ENCODE assay signal across 12 mouse cellular contexts in genomic region chr9:113248703-113249274, GRCm38 (mm10).
DNase-seq lines count a peak whose midpoint lies in the region; ATAC-seq lines count a peak whose summit lies in the region.
"Had no signal": no experiment of that assay in that cellular context is flagged by ENCODE, and none has a peak within 500 bp of the region (broad histone marks: within the 10 kb centered on the region; RNA-seq: fewer than 3 reads in every experiment).

No protein-coding gene starts in this region.

- WGBS in hindbrain, embryonic 14.5 days, result 35% methylated on average over 12 of the region's 12 CpGs
- 40% methylated on average over 12 of the region's 12 CpGs for WGBS in midbrain, embryonic 14.5 days

- ATAC-seq in hindbrain, embryonic 14.5 days (ENCODE audit: low FRiP score), result peak; percentile 51; the same call in 1 of the 2 replicates
- ATAC-seq in midbrain, embryonic 14.5 days (ENCODE audit: low FRiP score, low TSS enrichment), result peak; percentile 55; the same call in 1 of the 2 replicates

- peak overlapping the region; percentile 12; the same call in 1 of the 2 replicates for H3K4me2 ChIP-seq in hindbrain, embryonic 14.5 days (replicated peaks)
- H3K4me2 ChIP-seq in midbrain, embryonic 14.5 days (ENCODE audit: low read length), result peak overlapping the region; percentile 12; the same call in 1 of the 2 replicates

- H3K9me3 ChIP-seq in hindbrain, embryonic 14.5 days (ENCODE audit: control insufficient read depth, low read length), result no peaks in the 10 kb centered on the region
- no peaks in the 10 kb centered on the region for H3K9me3 ChIP-seq in midbrain, embryonic 14.5 days (ENCODE audit: control insufficient read depth, low read length)

- DNase-seq in left cerebral cortex, adult 11 months (ENCODE audit: low spot score), result peak; percentile 61
- no peak for DNase-seq in left cerebral cortex, postnatal 4 days
- DNase-seq in hindbrain, embryonic 14.5 days (ENCODE audit: low spot score), result peak; percentile 37
- DNase-seq in midbrain, embryonic 14.5 days, result peak; percentile 74
- DNase-seq in telencephalon, adult 2 months (ENCODE audit: low read depth, low spot score), result peak; percentile 95
- no peak for DNase-seq in spleen, postnatal 10 days (ENCODE audit: low spot score in 2 of 2)
- DNase-seq in cerebellum, adult 11 months, result no peak
- no peak for DNase-seq in T-cell, adult 2 months (ENCODE audit: low spot score)
- DNase-seq: cerebellum, postnatal 36 days; kidney, adult 8-10 months; thymus, adult 18-20 months had no signal

- H3K4me3 ChIP-seq in hindbrain, embryonic 14.5 days (replicated peaks; ENCODE audit: low read length), result no peak overlapping the region
- no peak overlapping the region for H3K4me3 ChIP-seq in midbrain, embryonic 14.5 days (replicated peaks; ENCODE audit: low read depth, low read length)

- H3K27me3 ChIP-seq in hindbrain, embryonic 14.5 days (ENCODE audit: control insufficient read depth, insufficient read depth, low read length), result no peaks in the 10 kb centered on the region
- no peaks in the 10 kb centered on the region for H3K27me3 ChIP-seq in midbrain, embryonic 14.5 days (ENCODE audit: control insufficient read depth, insufficient read depth, low read length)
- H3K27me3 ChIP-seq: CH12.LX had no signal

- H3K27ac ChIP-seq in hindbrain, embryonic 14.5 days, result peak overlapping the region; percentile 65
- peak overlapping the region; percentile 32; the same call in 1 of the 2 replicates for H3K27ac ChIP-seq in midbrain, embryonic 14.5 days (replicated peaks; ENCODE audit: low read depth, low read length)

- H3K9ac ChIP-seq in hindbrain, embryonic 14.5 days, result no peak overlapping the region
- H3K9ac ChIP-seq in midbrain, embryonic 14.5 days (replicated peaks; ENCODE audit: low read length), result no peak overlapping the region

- H3K4me1 ChIP-seq in hindbrain, embryonic 14.5 days (replicated peaks; ENCODE audit: control insufficient read depth, insufficient read depth, low read length), result peaks cover 10% of the 10 kb centered on the region; the same call in 1 of the 2 replicates
- no peaks in the 10 kb centered on the region; the same call in 1 of the 2 replicates for H3K4me1 ChIP-seq in midbrain, embryonic 14.5 days (ENCODE audit: control insufficient read depth, insufficient read depth, low read length)

- intact Hi-C loops in left cerebral cortex, postnatal 4 days (cut with DNase I), result no loop called here

- no peaks in the 10 kb centered on the region for H3K36me3 ChIP-seq in hindbrain, embryonic 14.5 days (replicated peaks; ENCODE audit: control insufficient read depth, insufficient read depth)
- no peaks in the 10 kb centered on the region for H3K36me3 ChIP-seq in midbrain, embryonic 14.5 days (ENCODE audit: control insufficient read depth, insufficient read depth, low read length)

Comparison
In these comparisons a context has a peak if more than half of its experiments do, and no peak if none do; other contexts are left out.
1. DNase-seq: peak in left cerebral cortex, adult 11 months (single experiment), hindbrain, embryonic 14.5 days (single experiment), midbrain, embryonic 14.5 days (single experiment) and telencephalon, adult 2 months (single experiment); none in left cerebral cortex, postnatal 4 days (single experiment), spleen, postnatal 10 days (0 of 2), cerebellum, adult 11 months (single experiment) and T-cell, adult 2 months (single experiment).